Mouse (Mus musculus) urinary bladder, postnatal 10 days (tissue): Measurements from ENCODE around the gene Cyp26b1.
"Not testable (repeated sequence)": the region's sequence is repeated elsewhere in the genome, so short reads cannot be mapped to it uniquely, and the experiment has no call there.

Source experiments
- DNase-seq: peaks from one replicate; pipeline ENCODE4 v3.0.0; 2022; ENCODE audit warnings: low spot score

Cyp26b1 gene

DNA sequence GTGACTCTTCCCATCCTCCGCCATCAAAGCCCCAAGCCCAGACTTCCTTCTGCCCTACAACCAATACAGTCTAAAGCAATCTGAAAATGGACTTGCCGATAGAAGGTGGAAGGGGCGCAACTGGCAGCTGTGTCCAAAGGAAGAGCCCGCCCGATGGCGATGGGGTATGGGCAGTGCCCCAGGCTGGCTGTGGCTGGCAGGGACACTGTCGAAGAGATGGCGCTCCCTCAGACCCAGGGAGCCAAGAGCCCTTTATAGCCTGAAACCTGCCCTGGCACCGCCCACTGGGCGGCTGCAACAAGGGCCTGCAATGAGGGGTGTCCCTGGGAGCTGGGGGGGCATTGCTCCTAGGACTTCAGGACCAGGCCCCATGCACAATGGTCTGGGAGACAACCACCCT lies at the start of gene Cyp26b1:
Gene Cyp26b1 (minus strand): TSS at position 216 of the 400 bp plus-strand sequence.
- no peak for DNase-seq

DNA sequence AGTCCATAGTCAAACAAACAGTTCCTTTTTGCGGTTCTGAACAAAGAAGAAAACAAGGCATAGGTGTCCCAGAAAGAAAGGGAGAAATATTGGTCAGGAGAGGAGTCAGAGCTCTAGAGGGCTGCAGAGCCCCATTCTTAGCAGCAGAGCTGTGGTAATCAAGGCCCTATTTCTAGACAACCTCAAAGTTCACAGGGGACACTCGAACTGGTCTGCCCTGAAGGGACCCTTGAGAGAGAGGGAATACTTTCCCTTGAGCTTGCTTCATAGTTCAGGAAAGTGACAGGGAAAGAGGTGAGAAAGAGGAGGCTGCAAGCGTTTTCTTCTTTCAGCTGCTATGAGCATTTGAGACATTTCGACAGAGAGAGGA lies 47.3 kb upstream of the Cyp26b1 start:
- DNase-seq = no peak

DNA sequence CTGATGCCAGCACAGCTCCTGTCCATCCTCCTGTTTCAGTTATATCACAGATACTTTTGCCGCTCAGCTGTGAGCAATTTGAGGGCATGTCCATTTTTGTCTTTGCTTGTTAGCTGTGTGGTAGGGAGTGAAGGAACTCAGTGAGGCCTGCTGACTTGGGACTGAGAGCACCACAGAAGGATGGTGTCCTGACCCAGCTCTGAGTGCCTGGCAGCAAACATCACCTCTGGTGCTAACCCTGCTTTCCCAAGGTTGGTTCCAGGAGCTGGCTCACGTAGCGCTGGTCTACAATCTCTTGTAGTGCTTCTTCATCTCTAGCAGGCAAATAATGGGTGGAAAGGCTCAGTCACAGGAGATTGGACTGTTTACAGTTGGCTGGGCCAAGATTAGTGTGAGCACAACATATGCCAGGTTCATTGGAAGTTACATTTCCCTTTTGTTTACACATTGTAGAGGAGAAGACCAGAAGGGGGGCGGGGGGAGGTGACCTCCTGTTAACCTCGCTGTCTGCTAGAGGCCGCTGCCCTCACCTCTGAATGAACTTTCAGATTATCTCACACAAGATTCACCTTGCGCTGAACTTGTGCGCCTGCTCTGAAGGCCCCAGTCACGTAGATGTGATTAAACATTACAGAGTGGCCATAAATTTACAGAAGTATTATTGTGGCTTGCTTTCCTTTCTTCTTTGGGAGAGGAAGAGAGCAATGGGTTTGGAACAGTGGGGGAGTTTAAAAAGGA lies 46.8 kb upstream of the Cyp26b1 start:
- no peak for DNase-seq

DNA sequence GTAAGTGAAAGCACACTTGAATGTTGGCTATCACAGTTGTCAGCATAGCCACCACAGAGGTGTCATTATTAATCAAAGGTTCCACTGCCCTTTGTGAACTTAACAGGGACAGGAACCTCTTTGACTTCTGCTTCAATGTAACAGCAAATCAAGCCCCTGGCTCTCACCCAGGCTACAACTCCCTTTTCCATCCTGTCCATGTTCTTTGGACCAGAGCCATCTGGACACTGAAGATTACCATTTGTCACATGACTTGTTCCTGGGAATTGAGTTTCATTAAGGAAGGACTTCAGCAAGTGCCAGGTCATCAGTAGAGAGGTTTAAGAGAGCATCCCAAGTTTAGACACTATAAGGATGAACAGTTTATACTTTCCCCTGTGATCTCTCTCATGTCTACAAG lies 44.5 kb upstream of the Cyp26b1 start:
- no peak for DNase-seq

DNA sequence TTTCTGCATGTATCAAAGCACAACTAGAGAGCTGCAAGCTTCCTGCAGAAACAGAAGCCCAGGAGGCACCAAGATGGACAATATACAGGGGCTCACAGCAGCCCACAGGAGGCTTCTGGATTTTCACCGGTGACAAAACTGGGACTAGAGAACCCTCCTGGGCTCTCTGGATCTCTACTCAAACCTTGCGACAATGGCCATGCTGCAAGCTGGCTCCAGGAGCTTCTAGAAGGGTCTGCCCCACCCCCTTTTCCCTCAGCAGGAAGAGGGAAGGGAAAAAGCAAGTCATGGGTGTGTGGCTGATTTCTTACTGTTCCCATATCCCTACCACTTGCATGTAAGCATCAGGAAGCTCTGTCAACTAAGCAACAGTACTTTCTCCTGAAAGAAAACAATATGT lies 37.9 kb upstream of the Cyp26b1 start:
- no peak for DNase-seq

DNA sequence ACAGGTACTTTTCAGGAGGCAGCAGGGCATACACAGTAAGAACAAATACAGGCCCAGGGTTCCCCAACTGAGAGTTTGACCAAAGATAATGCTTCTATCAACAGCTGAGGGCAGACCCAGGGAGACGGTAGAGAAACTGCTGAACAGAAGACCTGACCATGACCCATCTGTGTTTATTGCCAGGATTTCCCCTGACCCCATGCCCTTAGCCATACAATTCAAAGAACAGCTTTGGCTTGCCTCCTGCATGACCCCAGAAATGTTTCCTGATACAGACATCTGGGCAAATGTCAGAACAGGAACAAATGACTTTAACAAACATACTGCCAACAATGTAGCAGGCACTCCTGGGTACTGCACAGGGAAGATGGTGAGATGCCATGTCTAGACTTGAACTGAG lies 36.6 kb upstream of the Cyp26b1 start:
- no peak for DNase-seq

DNA sequence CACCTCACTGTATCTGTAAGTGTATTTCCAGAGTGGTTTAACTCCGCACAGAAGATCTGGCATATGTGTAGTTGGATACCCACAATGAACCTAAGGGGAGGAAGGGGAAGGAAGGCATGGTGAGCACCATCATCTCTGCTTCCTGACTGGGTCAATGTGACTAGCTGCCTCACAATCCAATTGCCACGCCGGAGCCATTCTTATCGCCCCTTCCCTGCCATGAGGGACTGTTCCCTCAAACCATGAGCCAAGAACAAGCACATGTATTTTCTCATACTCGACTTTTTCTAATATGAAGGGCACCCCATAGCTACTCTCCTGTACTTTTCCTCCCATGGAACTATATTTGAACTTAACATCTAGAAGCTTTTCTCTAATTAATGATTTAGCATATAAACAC lies 35.1 kb upstream of the Cyp26b1 start:
- no peak for DNase-seq

DNA sequence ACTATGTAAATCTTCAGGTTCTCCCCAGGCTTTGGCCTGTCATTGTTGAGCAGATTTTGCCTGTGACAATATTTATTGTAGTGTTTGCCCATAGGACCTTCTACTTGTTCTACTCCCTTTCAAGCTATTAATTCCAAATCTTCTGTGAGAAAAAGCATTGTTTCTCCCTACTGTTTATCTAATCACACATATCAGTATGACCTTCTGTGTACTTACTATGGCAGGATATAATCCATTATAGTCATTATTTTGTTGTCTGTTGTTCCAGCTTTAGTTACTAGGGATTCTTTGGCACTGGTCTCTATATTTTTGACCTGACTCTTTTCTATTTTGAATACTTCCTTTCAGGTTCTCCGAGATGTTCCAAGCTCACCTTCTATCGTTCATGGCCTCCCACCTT lies 32.7 kb upstream of the Cyp26b1 start:
- DNase-seq = no peak

DNA sequence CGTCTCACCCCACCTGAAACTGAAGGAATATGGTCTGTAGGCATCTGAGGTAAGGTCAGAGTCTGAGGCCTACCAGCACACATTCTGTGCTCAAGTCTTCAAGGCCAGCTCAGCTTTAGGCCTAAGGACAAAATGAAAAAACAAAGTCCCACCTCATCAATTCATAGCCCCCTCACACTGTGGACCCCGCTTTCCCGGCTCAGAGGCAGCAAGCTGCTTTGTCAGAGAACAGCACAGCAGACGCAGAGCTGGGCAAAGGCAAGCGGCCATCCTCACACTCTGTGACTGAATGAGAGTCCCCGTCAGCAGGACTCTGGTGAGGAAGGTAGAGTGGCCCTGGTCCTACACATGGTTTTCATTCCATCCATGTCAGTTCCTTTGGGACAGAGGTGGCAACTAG lies 25.5 kb upstream of the Cyp26b1 start:
- no peak for DNase-seq

DNA sequence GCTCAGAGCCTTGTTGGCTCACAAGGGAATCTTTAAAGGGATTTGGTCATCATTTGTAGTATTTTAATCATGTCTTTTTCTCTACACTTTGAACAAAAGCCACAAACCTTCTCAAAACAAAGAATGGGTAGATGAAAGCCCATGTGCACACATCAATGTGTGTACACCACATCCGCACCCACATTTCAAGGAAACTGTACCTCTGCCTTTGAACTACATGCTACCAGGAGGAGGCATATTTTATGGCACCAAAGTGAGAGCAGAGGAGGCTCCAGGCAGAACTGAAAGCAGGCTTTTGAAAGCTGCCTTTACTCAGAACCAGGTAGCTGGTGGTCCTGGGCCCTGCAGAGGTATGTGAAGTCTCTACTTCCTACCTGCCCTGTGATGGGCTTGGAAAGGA lies 23.3 kb upstream of the Cyp26b1 start:
- no peak for DNase-seq

DNA sequence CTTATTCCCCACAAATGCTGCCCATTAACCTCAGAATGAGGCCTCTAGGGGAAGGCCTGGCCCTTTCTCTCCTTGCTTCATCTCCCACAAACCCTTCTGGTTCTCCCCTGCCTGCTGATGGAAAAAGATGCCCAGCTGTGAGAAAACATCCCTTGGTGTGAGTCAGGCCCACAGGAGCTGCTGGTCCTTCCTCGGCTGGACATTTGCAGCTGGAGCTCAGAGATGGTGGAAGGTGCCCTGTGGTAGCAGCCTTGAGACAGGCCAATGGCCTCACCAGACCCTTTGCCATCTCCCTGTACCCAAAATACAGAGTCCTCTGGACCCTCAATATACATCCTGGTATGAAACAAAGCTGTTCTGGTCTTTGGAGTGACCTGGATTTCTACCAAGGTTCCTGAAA lies 22.9 kb upstream of the Cyp26b1 start:
- DNase-seq = no peak

DNA sequence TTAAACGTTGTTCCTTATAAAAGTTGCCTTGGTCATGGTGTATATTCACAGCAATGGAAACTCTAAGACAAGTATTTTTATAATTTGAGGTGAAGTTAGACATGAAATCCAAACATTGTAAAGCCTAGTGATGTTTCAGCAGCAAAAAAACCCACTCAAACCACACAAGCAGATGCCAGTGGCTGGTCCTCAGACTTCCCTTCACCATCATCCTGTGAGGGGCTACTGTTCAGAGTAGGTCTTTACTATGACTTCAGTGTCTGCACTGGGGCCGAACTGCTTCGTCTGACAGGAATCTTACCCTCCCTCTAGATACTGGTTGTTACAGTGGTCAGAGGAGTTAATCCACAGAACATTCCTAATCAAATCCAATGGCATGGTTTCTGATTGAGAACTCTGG lies 19.9 kb upstream of the Cyp26b1 start:
- no peak for DNase-seq

DNA sequence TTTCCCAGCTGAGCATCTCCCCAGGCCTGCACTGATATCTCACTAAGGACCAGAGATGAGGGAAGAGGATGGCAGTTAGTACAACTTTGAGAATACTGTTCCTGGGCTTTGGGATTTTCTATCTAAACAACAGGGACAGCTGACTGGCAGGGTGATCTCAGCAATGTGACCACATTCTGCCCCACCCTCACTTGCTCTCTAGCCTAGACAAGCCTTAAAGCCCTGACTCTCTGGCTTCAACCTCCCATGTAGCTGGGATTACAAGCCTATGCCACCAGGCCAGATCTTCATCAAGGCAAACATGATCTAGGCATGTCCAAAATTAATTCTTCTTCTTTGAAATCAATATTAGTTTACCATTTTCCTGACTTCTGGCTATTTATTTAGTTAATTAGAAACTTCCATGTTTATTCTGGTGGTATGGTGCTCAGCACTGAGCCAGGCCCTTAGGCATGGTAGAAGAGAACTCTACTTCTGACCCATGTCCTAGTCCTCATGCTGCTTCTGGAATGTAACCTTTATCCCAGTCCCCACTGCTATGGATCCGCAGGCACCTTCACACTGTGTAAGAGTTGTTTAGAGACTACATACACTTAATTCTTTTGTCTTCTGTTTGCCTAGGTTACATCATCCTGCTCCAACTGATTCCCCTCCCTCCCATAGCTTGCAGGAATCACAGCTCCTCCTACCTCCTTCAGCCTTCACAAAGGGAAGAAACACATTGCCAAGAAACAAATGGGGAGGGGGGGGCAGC lies 7.6 kb upstream of the Cyp26b1 start:
- DNase-seq = no peak

DNA sequence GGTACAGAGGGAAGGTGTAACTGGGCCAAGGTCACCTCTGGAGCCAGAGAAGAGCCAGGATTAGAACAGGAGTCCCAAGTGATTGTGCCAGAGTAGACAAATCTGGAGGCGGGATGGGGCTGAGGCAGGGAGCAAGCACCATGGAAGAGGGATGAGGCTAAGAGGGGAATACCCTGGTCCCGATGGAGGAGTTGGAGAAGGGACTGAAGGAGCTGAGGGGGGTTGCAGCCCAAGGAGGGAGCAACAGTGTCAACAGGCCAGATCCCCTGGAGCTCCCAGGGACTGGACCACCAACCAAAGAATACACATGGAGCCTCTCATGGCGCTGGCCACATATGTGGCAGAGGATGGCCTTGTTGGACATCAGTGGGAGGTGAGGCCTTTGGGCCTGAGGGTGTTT lies 5.6 kb upstream of the Cyp26b1 start:
- DNase-seq = not testable (repeated sequence)

DNA sequence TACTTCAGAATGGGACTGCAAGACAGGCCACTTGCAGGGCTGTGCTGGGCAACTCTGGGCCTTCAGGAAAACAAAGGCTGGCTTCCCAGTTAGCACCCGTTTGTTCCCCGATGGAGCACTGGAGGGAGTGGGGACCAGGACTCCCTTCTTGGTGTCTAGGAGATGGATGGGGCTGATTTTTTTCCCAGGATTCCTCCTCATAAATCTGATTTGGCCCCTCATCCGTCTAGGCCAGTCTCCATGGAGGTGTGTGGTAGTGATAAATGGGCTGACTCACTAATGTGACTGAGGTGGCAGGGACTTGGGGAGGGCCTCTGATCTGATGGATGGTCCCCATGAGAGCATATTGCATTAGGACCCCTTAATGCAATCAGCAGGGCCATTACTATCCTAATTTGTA lies 5.0 kb upstream of the Cyp26b1 start:
- DNase-seq = no peak

DNA sequence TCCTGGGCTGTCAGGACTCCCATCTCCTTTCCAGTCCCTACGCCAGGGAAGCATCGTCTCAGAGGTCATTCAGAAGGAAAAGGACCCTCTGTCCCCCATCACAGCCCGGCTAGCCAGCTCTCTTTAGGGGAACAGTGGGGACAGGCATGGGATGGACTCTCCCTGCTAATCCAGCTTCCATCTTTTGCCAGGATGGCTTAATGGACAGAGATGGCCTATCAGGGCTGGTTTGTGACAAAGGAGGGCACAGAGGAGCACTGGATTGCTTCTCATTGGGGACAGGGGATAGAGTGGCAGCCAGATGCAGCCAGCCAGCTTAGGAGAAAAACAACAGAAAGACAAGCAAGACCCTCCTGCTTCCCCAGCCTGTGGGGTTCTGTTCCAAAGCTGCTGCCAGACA lies 918 bp upstream of the Cyp26b1 start:
- no peak for DNase-seq

DNA sequence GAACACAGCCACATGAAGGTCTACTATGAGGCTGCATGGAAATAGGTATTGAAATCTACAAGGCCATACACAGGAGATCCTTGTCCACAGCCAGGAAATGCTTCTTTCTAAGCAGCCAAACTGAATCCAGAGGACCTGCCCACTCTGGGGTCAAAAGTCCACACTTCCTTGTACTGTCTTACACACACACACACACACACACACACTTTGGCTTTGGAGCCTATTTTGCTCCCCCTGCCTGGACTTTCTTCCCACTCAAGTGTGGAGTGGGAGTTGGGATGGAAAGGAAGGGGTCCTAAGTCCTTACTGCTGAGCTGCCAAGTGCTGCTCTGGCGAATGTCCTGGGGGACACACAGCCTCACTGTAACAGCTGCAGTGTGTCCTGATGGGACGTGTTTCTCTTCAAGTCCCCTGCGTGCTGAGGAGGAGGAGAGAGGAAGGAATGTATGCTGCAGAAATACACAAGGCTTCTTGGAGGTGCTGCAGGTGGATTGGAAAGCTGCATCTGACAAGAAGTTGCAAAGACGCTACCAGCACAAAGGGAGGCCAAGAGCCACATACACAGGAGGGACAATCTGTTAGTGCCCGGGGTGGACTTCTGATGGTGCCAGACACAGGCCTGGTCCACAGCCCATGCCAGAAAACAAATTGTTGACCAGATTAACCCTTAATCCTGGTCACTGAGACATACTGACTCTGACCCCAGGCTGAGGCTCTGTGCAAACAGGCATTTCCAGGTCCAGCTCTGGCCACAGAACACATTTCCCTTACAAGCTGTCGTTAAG lies 2.6 kb downstream of the Cyp26b1 start:
- DNase-seq = no peak

DNA sequence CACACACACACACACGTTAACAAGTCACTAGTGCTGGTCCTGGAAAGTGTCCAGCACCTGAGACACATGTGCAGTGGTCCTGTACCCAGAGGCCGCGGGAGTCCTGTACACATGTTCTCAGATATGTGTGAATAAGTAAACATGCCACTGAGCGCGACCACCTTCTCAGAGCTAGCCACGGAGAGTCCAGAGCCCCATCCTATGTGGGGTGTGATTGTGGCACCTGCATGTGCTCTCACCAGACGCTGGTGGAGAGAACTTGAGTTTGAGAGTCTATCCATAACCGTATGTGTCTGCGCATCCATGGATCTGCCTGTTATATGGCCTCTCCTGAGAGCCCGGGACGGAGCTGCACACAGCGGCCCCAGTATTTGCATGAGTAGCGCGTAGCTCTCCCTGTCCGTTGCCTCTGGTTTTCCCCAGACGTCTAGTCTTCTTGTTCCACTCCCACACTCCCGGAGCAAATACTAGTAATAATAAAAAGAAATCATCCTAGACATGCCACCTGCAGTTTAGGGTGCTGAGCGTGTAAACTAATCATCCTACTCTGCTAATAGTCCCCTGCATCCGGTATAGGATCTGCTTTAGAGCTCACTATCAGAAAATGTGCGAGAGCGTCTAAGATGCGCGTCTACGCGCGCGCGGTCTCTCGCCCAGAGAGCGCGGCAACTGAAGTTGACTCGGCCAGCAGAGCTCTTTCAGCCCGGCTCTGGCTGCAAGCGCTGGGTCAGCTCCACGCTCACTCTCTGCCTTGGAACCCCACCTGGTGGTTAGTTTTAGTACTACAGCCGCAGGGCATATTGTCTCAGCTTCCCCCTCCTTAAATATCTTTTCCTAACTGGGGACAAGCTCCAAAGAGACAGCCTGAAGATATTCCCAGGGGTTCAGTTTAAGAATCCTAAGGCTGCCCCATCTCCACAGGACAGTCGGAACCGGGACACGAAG lies 3.7 kb downstream of the Cyp26b1 start:
- DNase-seq = peak; percentile 67

DNA sequence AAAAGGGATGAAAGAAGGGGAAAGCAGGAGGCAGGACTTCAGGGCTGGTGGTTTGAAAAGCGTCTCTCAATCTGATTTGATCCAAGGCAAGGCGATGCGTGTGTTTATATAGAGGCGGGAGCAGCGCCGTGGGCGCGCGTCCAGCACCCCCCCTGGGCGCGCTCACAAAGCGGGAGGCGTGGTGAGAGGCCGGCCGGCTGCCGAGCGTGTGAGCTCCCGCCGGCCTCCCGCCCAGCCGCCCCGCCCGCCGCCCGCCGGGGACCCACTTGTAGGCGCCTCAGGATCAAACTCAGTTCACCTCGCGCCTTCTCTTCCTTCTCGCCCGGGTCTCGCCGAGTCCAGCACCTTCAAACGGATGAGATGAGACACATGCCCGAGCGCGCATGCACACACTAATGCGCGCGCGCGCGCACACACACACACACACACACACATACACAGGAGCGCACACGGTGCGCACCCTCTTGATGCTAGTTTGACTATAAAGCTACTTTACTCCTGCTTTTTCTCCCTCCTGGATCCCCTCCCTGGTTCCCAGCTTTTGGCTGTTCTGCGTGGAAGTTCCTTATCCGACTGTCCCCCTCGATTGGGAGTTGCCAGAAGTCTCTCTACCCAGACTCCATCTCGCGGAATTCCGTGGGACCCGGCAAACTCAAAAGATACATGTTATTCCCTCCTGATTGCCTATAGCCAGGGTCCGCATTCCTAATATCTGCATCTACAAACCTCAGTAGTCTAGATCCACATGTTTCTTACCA lies 4.6 kb downstream of the Cyp26b1 start:
- peak; percentile 8 for DNase-seq

DNA sequence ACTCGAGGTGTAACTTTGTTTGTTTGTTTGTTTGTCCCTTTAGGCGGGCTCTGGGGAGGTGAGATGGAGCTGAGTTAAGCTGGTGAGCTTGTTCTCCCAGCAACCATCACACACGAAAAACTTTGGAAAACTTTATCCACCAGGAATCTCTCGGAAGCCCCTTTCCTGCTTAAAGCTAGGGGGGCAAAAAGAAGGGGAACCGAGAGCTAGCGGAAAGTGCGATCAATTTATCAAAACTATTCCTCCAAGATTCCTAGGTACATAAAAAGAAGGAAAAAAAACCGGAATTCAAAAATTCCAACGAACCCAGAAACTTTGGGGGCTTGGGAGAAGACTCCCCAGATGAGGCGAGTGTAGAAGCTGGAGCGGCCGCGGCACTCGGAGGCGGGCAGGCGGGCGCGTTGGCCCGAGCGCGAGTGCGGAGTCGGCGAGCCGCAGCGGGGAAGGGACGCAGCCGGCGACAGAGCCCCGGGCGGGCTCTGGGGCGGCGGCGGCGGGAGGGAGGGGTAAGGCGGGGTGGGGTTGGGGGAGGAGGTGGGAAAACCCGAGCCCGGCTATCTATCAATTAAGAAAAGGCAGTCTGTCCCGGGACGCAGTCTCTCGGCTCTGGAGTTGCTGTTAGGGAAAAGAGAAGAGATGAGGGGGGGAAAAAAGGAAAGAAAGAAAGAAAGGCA lies 5.3 kb downstream of the Cyp26b1 start:
- DNase-seq = no peak
